Mouse (Mus musculus) frontal cortex, postnatal 25 days (tissue): ENCODE results near the gene Slc9a1.

Source experiments
- DNase-seq, 2 experiments: peaks; one replicate each; pipeline ENCODE4 v3.0.0; 2022; ENCODE audit warnings: low spot score in 2 of 2

Gene Slc9a1

GRCm38 (mm10) chr4:133369553-133370297, at the start of gene Slc9a1:
Gene Slc9a1 (plus strand): TSS chr4:133369706.
- peak; percentile 93 to 96 for DNase-seq

GRCm38 (mm10) chr4:133328129-133328528, 41.4 kb upstream of the Slc9a1 start:
- no peak for DNase-seq

- DNase-seq: no peak
Observed at GRCm38 (mm10) chr4:133330296-133330695, 39.2 kb upstream of the Slc9a1 start.

GRCm38 (mm10) chr4:133333306-133333705, 36.2 kb upstream of the Slc9a1 start:
- no peak for DNase-seq

GRCm38 (mm10) chr4:133337833-133338520, 31.5 kb upstream of the Slc9a1 start:
- DNase-seq: no peak

- DNase-seq: no peak
Observed at GRCm38 (mm10) chr4:133338521-133339095, 30.9 kb upstream of the Slc9a1 start.

- DNase-seq: peak; percentile 97
Observed at GRCm38 (mm10) chr4:133339148-133339749, 30.3 kb upstream of the Slc9a1 start.

- DNase-seq: no peak
Observed at GRCm38 (mm10) chr4:133340217-133340616, 29.3 kb upstream of the Slc9a1 start.

GRCm38 (mm10) chr4:133344112-133344511, 25.4 kb upstream of the Slc9a1 start:
- DNase-seq: no peak

GRCm38 (mm10) chr4:133345702-133346101, 23.8 kb upstream of the Slc9a1 start:
- no peak for DNase-seq

GRCm38 (mm10) chr4:133346577-133346976, 22.9 kb upstream of the Slc9a1 start:
- DNase-seq: no peak

GRCm38 (mm10) chr4:133347624-133348023, 21.9 kb upstream of the Slc9a1 start:
- no peak for DNase-seq

- no peak for DNase-seq
Observed at GRCm38 (mm10) chr4:133348051-133348775, 21.3 kb upstream of the Slc9a1 start.

GRCm38 (mm10) chr4:133352797-133353196, 16.7 kb upstream of the Slc9a1 start:
- no peak for DNase-seq

- DNase-seq: no peak
Observed at GRCm38 (mm10) chr4:133353367-133354365, 15.8 kb upstream of the Slc9a1 start, which contains the start of gene Wdtc1. Gene Wdtc1 (minus strand): TSS chr4:133353481.

- no peak for DNase-seq
Observed at GRCm38 (mm10) chr4:133354641-133355040, 14.9 kb upstream of the Slc9a1 start.

GRCm38 (mm10) chr4:133370298-133371274, 1.1 kb downstream of the Slc9a1 start:
- no peak for DNase-seq

- DNase-seq: no peak
Observed at GRCm38 (mm10) chr4:133371621-133372277, 2.2 kb downstream of the Slc9a1 start.

GRCm38 (mm10) chr4:133372278-133372665, 2.8 kb downstream of the Slc9a1 start:
- no peak for DNase-seq
